Mouse (Mus musculus): ENCODE measurements around the gene P2ry14. TPM values are rescaled to one million over a fixed set of nuclear protein-coding genes. Genes with fewer than 3 reads are reported as not detected.
"Not testable (repeated sequence)": the region's sequence is repeated elsewhere in the genome, so short reads cannot be mapped to it uniquely, and the experiment has no call there.

Gene P2ry14
- polyA plus RNA-seq, 1 experiment, result 5.3 TPM

- WGBS, result 2% methylated on average over 7 of the region's 7 CpGs
- Histone ChIP-seq H3K27ac (ENCODE audit: control insufficient read depth, insufficient read depth, low read length) (0 out of 2 replicates have a peak overlapping the region, but pooled peaks have one; percentile 13), H3K4me1 (replicated peaks; ENCODE audit: control insufficient read depth, insufficient read depth, low read length) (peaks cover 17% of the 10 kb centered on the region), H3K36me3 (ENCODE audit: control insufficient read depth, insufficient read depth, low read length) (no peaks in the 10 kb centered on the region), H3K4me3 (ENCODE audit: control insufficient read depth, insufficient read depth, low read length) (no peak overlapping the region), H3K27me3 (ENCODE audit: control insufficient read depth, insufficient read depth, low read length) (no peaks in the 10 kb centered on the region)
- TF ChIP-seq POLR2A (IDR thresholded peaks at IDR 0.05; ENCODE audit: control insufficient read depth, extremely low read depth, insufficient read depth, low read length, poor library complexity), result no peak
- no peak for TF ChIP-seq CTCF (IDR thresholded peaks at IDR 0.05; ENCODE audit: borderline replicate concordance, control insufficient read depth, extremely low read depth, insufficient read depth, low read length, poor library complexity)
- DNase-seq, result peak; percentile 64
These were observed 72.5 kb downstream of the P2ry14 start for GRCm38 (mm10) chr3:59080919-59081318.

- DNase-seq, result no peak
- 44% methylated on average over 6 of the region's 6 CpGs for WGBS
- no peak overlapping the region for H3K4me3 ChIP-seq (ENCODE audit: control insufficient read depth, insufficient read depth, low read length)
- no peak overlapping the region for H3K27ac ChIP-seq (ENCODE audit: control insufficient read depth, insufficient read depth, low read length)
- H3K4me1 ChIP-seq (replicated peaks; ENCODE audit: control insufficient read depth, insufficient read depth, low read length), result peaks cover 17% of the 10 kb centered on the region
- H3K27me3 ChIP-seq (ENCODE audit: control insufficient read depth, insufficient read depth, low read length), result no peaks in the 10 kb centered on the region
- TF ChIP-seq POLR2A (IDR thresholded peaks at IDR 0.05; ENCODE audit: control insufficient read depth, extremely low read depth, insufficient read depth, low read length, poor library complexity) (no peak), CTCF (IDR thresholded peaks at IDR 0.05; ENCODE audit: borderline replicate concordance, control insufficient read depth, extremely low read depth, insufficient read depth, low read length, poor library complexity) (no peak)
- no peaks in the 10 kb centered on the region for H3K36me3 ChIP-seq (ENCODE audit: control insufficient read depth, insufficient read depth, low read length)
These were observed 73.0 kb downstream of the P2ry14 start for GRCm38 (mm10) chr3:59080293-59080916.

- WGBS, result 10% methylated on average over 4 of the region's 4 CpGs
- peaks cover 17% of the 10 kb centered on the region for H3K4me1 ChIP-seq (replicated peaks; ENCODE audit: control insufficient read depth, insufficient read depth, low read length)
- no peaks in the 10 kb centered on the region for H3K36me3 ChIP-seq (ENCODE audit: control insufficient read depth, insufficient read depth, low read length)
- H3K27me3 ChIP-seq (ENCODE audit: control insufficient read depth, insufficient read depth, low read length), result no peaks in the 10 kb centered on the region
- TF ChIP-seq CTCF (IDR thresholded peaks at IDR 0.05; ENCODE audit: borderline replicate concordance, control insufficient read depth, extremely low read depth, insufficient read depth, low read length, poor library complexity) (no peak), POLR2A (IDR thresholded peaks at IDR 0.05; ENCODE audit: control insufficient read depth, extremely low read depth, insufficient read depth, low read length, poor library complexity) (no peak)
- no peak overlapping the region for H3K4me3 ChIP-seq (ENCODE audit: control insufficient read depth, insufficient read depth, low read length)
- DNase-seq, result peak; percentile 70
- no peak overlapping the region for H3K27ac ChIP-seq (ENCODE audit: control insufficient read depth, insufficient read depth, low read length)
These were observed 74.1 kb downstream of the P2ry14 start for GRCm38 (mm10) chr3:59079327-59079726.

GRCm38 (mm10) chr3:59078585-59078984 lies 74.8 kb downstream of the P2ry14 start:
- Histone ChIP-seq H3K27me3 (ENCODE audit: control insufficient read depth, insufficient read depth, low read length) (no peaks in the 10 kb centered on the region), H3K4me3 (ENCODE audit: control insufficient read depth, insufficient read depth, low read length) (no peak overlapping the region), H3K36me3 (ENCODE audit: control insufficient read depth, insufficient read depth, low read length) (no peaks in the 10 kb centered on the region), H3K27ac (ENCODE audit: control insufficient read depth, insufficient read depth, low read length) (no peak overlapping the region), H3K4me1 (replicated peaks; ENCODE audit: control insufficient read depth, insufficient read depth, low read length) (peaks cover 17% of the 10 kb centered on the region)
- WGBS, result 95% methylated on average over 11 of the region's 11 CpGs
- no peak for DNase-seq
- TF ChIP-seq POLR2A (IDR thresholded peaks at IDR 0.05; ENCODE audit: control insufficient read depth, extremely low read depth, insufficient read depth, low read length, poor library complexity), result no peak
- TF ChIP-seq CTCF (IDR thresholded peaks at IDR 0.05; ENCODE audit: borderline replicate concordance, control insufficient read depth, extremely low read depth, insufficient read depth, low read length, poor library complexity), result no peak

DNA sequence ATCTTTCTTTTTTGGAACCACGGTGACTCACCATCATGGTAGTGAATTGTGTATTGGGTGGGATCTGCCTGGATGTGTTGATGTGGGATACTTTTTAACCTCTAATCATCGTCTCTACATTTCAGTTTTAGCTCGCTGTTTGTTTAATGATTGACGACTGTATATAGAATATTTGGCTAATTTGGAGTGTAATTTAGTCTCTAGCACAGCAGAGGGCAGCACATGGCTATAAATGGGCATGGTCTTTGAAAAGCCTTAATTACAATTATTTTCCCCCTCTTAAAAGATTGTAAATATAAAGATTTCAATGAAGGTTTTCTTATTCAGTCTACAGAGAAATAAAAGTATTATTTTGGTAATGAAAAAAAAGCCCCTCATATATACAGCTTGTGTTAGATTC lies 76.1 kb downstream of the P2ry14 start:
- no peak overlapping the region for H3K4me3 ChIP-seq (ENCODE audit: control insufficient read depth, insufficient read depth, low read length)
- TF ChIP-seq POLR2A (IDR thresholded peaks at IDR 0.05; ENCODE audit: control insufficient read depth, extremely low read depth, insufficient read depth, low read length, poor library complexity) (no peak), CTCF (IDR thresholded peaks at IDR 0.05; ENCODE audit: borderline replicate concordance, control insufficient read depth, extremely low read depth, insufficient read depth, low read length, poor library complexity) (no peak)
- H3K4me1 ChIP-seq (replicated peaks; ENCODE audit: control insufficient read depth, insufficient read depth, low read length), result peaks cover 17% of the 10 kb centered on the region
- H3K27me3 ChIP-seq (ENCODE audit: control insufficient read depth, insufficient read depth, low read length), result no peaks in the 10 kb centered on the region
- peak; percentile 28 for DNase-seq
- no peaks in the 10 kb centered on the region for H3K36me3 ChIP-seq (ENCODE audit: control insufficient read depth, insufficient read depth, low read length)
- 33% methylated on average over 4 of the region's 4 CpGs for WGBS
- H3K27ac ChIP-seq (ENCODE audit: control insufficient read depth, insufficient read depth, low read length), result no peak overlapping the region

DNA sequence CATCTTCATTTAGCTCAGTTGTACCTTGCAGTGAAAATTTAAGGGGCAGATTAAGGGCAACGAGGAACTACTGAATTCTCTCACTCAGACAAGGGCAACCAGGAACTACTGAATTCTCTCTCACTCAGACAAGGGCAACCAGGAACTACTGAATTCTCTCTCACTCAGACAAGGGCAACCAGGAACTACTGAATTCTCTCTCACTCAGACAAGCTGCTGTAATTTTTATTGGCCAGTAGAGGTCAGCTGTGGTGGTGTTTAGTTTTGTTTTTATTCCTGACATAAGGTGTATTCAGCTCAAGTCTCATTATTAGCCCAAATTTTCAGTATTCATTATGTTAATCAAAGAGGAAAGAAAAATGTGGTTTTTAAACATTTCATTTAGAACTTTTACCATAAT lies 84.3 kb downstream of the P2ry14 start:
- DNase-seq; H3K36me3 ChIP-seq (ENCODE audit: control insufficient read depth, insufficient read depth, low read length); H3K4me3 ChIP-seq (ENCODE audit: control insufficient read depth, insufficient read depth, low read length); H3K27me3 ChIP-seq (ENCODE audit: control insufficient read depth, insufficient read depth, low read length); H3K4me1 ChIP-seq (replicated peaks; ENCODE audit: control insufficient read depth, insufficient read depth, low read length); H3K27ac ChIP-seq (ENCODE audit: control insufficient read depth, insufficient read depth, low read length): not testable (repeated sequence)
- WGBS, result 17% methylated on average over 1 of the region's 1 CpGs
